Mouse (Mus musculus) heart, embryonic 16.5 days (tissue): Measurements from ENCODE around the gene Emx2. TPM values are rescaled to one million over a fixed set of nuclear protein-coding genes. Genes with fewer than 3 reads are reported as not detected.

Experiments
- ATAC-seq: fragments of 200-750 bp; cut with Nextera tagmentation; replicated peaks from 2 replicates; pipeline ENCODE4 v1.8.0; 2017; ENCODE audit warnings: moderate number of reproducible peaks; ENCODE audit not compliant: insufficient read depth, low FRiP score; ENCODE audit errors: extremely low read depth
- H3K27ac ChIP-seq: fragments of 300-500 bp; sonication (generic); 2 replicates; pipeline ENCODE4 v1.5.1; 2014; ENCODE audit warnings: mild to moderate bottlenecking, low read length, control low read depth, moderate library complexity
- H3K27me3 ChIP-seq: fragments of 300-500 bp; sonication (generic); 2 replicates; pipeline ENCODE4 v1.6.1; 2014; ENCODE audit warnings: low read length, mixed read lengths; ENCODE audit not compliant: control insufficient read depth, insufficient read depth
- H3K36me3 ChIP-seq: fragments of 300-500 bp; sonication (generic); 2 replicates; pipeline ENCODE4 v1.6.1; 2014; ENCODE audit not compliant: control insufficient read depth, insufficient read depth
- H3K4me1 ChIP-seq: fragments of 300-500 bp; sonication (generic); 2 replicates; pipeline ENCODE4 v1.6.1; 2014; ENCODE audit warnings: low read length, mixed read lengths; ENCODE audit not compliant: control insufficient read depth, insufficient read depth
- H3K4me2 ChIP-seq: fragments of 300-500 bp; sonication (generic); 2 replicates; pipeline ENCODE4 v1.6.1; 2014; ENCODE audit warnings: low read depth, mild to moderate bottlenecking, control low read depth, low read length
- H3K4me3 ChIP-seq: fragments of 300-500 bp; sonication (generic); 2 replicates; pipeline ENCODE4 v1.5.1; 2014; ENCODE audit warnings: mild to moderate bottlenecking, control low read depth, low read length
- H3K9ac ChIP-seq: fragments of 300-500 bp; sonication (generic); 2 replicates; pipeline ENCODE4 v1.6.1; 2014; ENCODE audit warnings: low read length, control low read depth
- H3K9me3 ChIP-seq: fragments of 300-500 bp; sonication (generic); replicated peaks from 2 replicates; pipeline ENCODE4 v1.6.1; 2016; ENCODE audit warnings: low read length; ENCODE audit not compliant: control insufficient read depth
- WGBS: fragments of 180-500 bp; shearing (Covaris S2); extraction: QIAGEN DNeasy Blood & Tissue Kit; methylation state at CpG from one replicate; pipeline ENCODE4 v1.1.7; 2014; 5-methylcytosine and 5-hydroxymethylcytosine counted together
- polyA plus RNA-seq: library from polyadenylated mRNA; unstranded; fragments of >200 nt; fragmentation: Nextera tagmentation; extraction: Ambion mirVana; gene quantifications from 2 replicates; pipeline ENCODE4 v1.2.1, GENCODE M21; 2015

The Emx2 gene
- polyA plus RNA-seq, 1 experiment from 2014 or later, result not detected

DNA sequence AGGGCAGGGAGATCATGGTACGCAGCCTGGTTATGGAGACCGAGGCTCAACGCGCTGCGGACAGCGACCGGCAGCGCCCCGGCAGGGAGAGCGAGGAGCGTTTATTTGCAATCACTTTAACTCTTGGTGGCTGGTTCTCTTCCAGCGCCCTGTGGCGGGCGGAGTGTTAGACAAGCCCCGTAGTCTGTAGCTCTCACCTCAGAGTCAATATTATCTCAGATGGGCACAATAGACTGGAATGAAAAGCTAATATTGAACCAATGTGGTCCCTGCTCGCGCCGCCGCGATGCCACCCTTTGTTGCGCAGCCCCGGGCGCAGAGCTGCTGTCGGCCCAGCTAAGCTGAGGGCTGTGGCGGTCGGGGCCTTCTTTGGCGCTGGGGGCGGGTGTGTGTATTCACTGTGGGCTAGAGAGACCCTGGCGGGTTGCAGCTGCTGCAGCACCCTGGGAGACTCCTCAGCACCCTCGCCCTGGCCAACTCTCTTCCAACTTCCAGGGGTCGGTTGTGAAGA, 6.7 kb upstream of the Emx2 start:
- H3K4me2 ChIP-seq, result peak overlapping the region; percentile 16; the same call in 1 of the 2 replicates
- ATAC-seq, result no peak
- no peak overlapping the region for H3K4me3 ChIP-seq
- H3K9me3 ChIP-seq, result no peaks in the 10 kb centered on the region
- H3K4me1 ChIP-seq, result no peaks in the 10 kb centered on the region
- H3K27me3 ChIP-seq, result peaks cover 84% of the 10 kb centered on the region
- H3K27ac ChIP-seq, result no peak overlapping the region
- no peak overlapping the region for H3K9ac ChIP-seq
- 2% methylated on average over 31 of the region's 31 CpGs for WGBS
- H3K36me3 ChIP-seq, result no peaks in the 10 kb centered on the region

GRCm38 (mm10) chr19:59452321-59452720, 5.9 kb upstream of the Emx2 start:
- Histone ChIP-seq H3K4me3 (no peak overlapping the region), H3K36me3 (no peaks in the 10 kb centered on the region), H3K9me3 (no peaks in the 10 kb centered on the region), H3K9ac (no peak overlapping the region), H3K4me1 (no peaks in the 10 kb centered on the region), H3K27me3 (peaks cover 91% of the 10 kb centered on the region), H3K27ac (no peak overlapping the region), H3K4me2 (no peak overlapping the region)
- no peak for ATAC-seq
- 7% methylated on average over 4 of the region's 4 CpGs for WGBS

GRCm38 (mm10) chr19:59453591-59453990, 4.6 kb upstream of the Emx2 start:
- 12% methylated on average over 13 of the region's 13 CpGs for WGBS
- H3K4me2 ChIP-seq, result no peak overlapping the region
- H3K9ac ChIP-seq, result no peak overlapping the region
- peaks cover 95% of the 10 kb centered on the region for H3K27me3 ChIP-seq
- ATAC-seq, result no peak
- no peaks in the 10 kb centered on the region for H3K9me3 ChIP-seq
- no peak overlapping the region for H3K4me3 ChIP-seq
- peaks cover 6% of the 10 kb centered on the region for H3K4me1 ChIP-seq
- H3K27ac ChIP-seq, result no peak overlapping the region
- no peaks in the 10 kb centered on the region for H3K36me3 ChIP-seq

DNA sequence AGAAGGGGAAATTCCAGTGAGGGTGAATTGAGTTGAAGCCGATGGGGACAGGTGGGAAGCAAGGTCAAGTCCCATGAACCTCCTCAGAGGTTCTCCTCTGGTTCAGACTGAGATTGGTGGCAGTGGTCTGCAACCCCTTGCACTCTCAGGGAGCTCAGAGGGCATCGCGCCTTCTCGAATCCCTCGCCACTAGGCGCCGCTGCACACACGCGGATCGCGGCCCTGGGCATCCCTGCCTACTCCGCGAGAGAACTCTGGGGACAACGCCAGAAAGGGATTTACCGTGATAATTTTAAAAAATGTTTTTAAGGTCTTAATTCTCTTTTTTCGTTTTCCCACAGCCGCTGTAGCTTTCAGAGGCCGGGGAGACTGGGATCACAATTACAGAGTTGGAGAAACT, 4.0 kb upstream of the Emx2 start:
- 0 out of 2 replicates have a peak, but pooled peaks have one; percentile 57 for ATAC-seq
- Histone ChIP-seq H3K27me3 (peaks cover 94% of the 10 kb centered on the region), H3K4me3 (no peak overlapping the region), H3K9me3 (no peaks in the 10 kb centered on the region), H3K27ac (no peak overlapping the region), H3K4me2 (no peak overlapping the region), H3K36me3 (no peaks in the 10 kb centered on the region), H3K4me1 (peaks cover 7% of the 10 kb centered on the region), H3K9ac (no peak overlapping the region)
- under 1% methylated on average over 18 of the region's 18 CpGs for WGBS

GRCm38 (mm10) chr19:59455671-59456070, 2.5 kb upstream of the Emx2 start:
- Histone ChIP-seq H3K4me2 (no peak overlapping the region), H3K27me3 (peaks cover 89% of the 10 kb centered on the region), H3K36me3 (no peaks in the 10 kb centered on the region), H3K9ac (no peak overlapping the region), H3K4me1 (peaks cover 11% of the 10 kb centered on the region), H3K9me3 (no peaks in the 10 kb centered on the region), H3K27ac (no peak overlapping the region), H3K4me3 (no peak overlapping the region)
- no peak for ATAC-seq
- WGBS, result 6% methylated on average over 7 of the region's 7 CpGs

GRCm38 (mm10) chr19:59457011-59457945, 894 bp upstream of the Emx2 start:
- peaks cover 85% of the 10 kb centered on the region for H3K27me3 ChIP-seq
- no peak overlapping the region for H3K4me3 ChIP-seq
- no peak overlapping the region for H3K9ac ChIP-seq
- 3% methylated on average over 23 of the region's 23 CpGs for WGBS
- H3K9me3 ChIP-seq, result no peaks in the 10 kb centered on the region
- H3K27ac ChIP-seq, result no peak overlapping the region
- H3K4me1 ChIP-seq, result peaks cover 11% of the 10 kb centered on the region
- no peak for ATAC-seq
- H3K4me2 ChIP-seq, result no peak overlapping the region
- no peaks in the 10 kb centered on the region for H3K36me3 ChIP-seq

GRCm38 (mm10) chr19:59458743-59459135, 567 bp downstream of the Emx2 start:
- H3K27ac ChIP-seq, result no peak overlapping the region
- H3K36me3 ChIP-seq, result no peaks in the 10 kb centered on the region
- peaks cover 11% of the 10 kb centered on the region for H3K4me1 ChIP-seq
- H3K4me2 ChIP-seq, result peak overlapping the region; percentile 36
- H3K9ac ChIP-seq, result no peak overlapping the region
- peaks cover 85% of the 10 kb centered on the region for H3K27me3 ChIP-seq
- H3K4me3 ChIP-seq, result peak overlapping the region; percentile 16
- no peaks in the 10 kb centered on the region for H3K9me3 ChIP-seq
- 3% methylated on average over 15 of the region's 15 CpGs for WGBS
- ATAC-seq, result no peak

DNA sequence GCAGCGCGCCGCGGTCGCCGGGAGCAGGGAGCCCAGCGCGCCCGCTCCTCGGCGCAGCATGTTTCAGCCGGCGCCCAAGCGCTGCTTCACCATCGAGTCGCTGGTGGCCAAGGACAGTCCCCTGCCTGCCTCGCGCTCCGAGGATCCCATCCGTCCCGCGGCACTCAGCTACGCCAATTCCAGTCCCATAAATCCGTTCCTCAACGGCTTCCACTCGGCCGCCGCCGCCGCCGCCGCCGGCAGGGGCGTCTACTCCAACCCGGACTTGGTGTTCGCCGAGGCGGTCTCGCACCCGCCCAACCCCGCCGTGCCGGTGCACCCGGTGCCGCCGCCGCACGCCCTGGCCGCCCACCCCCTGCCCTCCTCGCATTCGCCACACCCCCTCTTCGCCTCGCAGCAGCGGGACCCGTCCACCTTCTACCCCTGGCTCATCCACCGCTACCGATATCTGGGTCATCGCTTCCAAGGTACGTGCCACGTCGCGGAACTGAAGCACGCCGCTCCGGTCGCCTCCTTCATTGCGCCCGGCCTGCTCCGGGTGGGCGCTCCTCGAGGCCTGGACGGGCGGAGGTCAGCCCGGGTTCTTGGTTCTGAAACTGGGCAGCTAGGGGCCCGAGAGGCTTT, 1.1 kb downstream of the Emx2 start:
- H3K9me3 ChIP-seq, result no peaks in the 10 kb centered on the region
- no peaks in the 10 kb centered on the region for H3K36me3 ChIP-seq
- H3K27me3 ChIP-seq, result peaks cover 86% of the 10 kb centered on the region
- H3K4me3 ChIP-seq, result peak overlapping the region; percentile 16
- WGBS, result 1% methylated on average over 73 of the region's 75 CpGs
- no peak overlapping the region for H3K27ac ChIP-seq
- ATAC-seq, result no peak
- H3K9ac ChIP-seq, result no peak overlapping the region
- H3K4me1 ChIP-seq, result peaks cover 11% of the 10 kb centered on the region
- peak overlapping the region; percentile 36 for H3K4me2 ChIP-seq

- under 1% methylated on average over 19 of the region's 19 CpGs for WGBS
- no peak for ATAC-seq
- H3K36me3 ChIP-seq, result no peaks in the 10 kb centered on the region
- peaks cover 11% of the 10 kb centered on the region for H3K4me1 ChIP-seq
- H3K4me2 ChIP-seq, result peak overlapping the region; percentile 36
- H3K4me3 ChIP-seq, result peak overlapping the region; percentile 16; the same call in 1 of the 2 replicates
- H3K9ac ChIP-seq, result no peak overlapping the region
- H3K27ac ChIP-seq, result no peak overlapping the region
- peaks cover 86% of the 10 kb centered on the region for H3K27me3 ChIP-seq
- no peaks in the 10 kb centered on the region for H3K9me3 ChIP-seq
Observed at GRCm38 (mm10) chr19:59459811-59460241, 1.7 kb downstream of the Emx2 start.
